Mouse (Mus musculus): ENCODE measurements around the gene Lct. TPM values are rescaled to one million over a fixed set of nuclear protein-coding genes. Genes with fewer than 3 reads are reported as not detected.
"Not testable (repeated sequence)": the region's sequence is repeated elsewhere in the genome, so short reads cannot be mapped to it uniquely, and the experiment has no call there.

Gene Lct
- polyA plus RNA-seq, 1 experiment from 2014 or later: 0.19 TPM

- DNase-seq (ENCODE audit: low spot score): no peak
- no peaks in the 10 kb centered on the region for H3K4me1 ChIP-seq
- H3K9me3 ChIP-seq (replicated peaks): peaks cover 7% of the 10 kb centered on the region; the same call in 1 of the 2 replicates
- no peak overlapping the region for H3K4me3 ChIP-seq
- no peaks in the 10 kb centered on the region for H3K27me3 ChIP-seq (ENCODE audit: low read depth, poor library complexity, severe bottlenecking)
- H3K27ac ChIP-seq (replicated peaks): no peak overlapping the region
- H3K36me3 ChIP-seq: peaks cover 93% of the 10 kb centered on the region
- WGBS: 89% methylated on average over 8 of the region's 8 CpGs
These were observed 43.9 kb downstream of the Lct start for GRCm38 (mm10) chr1:128284157-128284690.

GRCm38 (mm10) chr1:128282924-128283323, 45.2 kb downstream of the Lct start:
- Histone ChIP-seq H3K27ac (replicated peaks) (no peak overlapping the region), H3K9me3 (replicated peaks) (peaks cover 7% of the 10 kb centered on the region; the same call in 1 of the 2 replicates), H3K36me3 (peaks cover 94% of the 10 kb centered on the region), H3K27me3 (ENCODE audit: low read depth, poor library complexity, severe bottlenecking) (no peaks in the 10 kb centered on the region), H3K4me3 (no peak overlapping the region), H3K4me1 (no peaks in the 10 kb centered on the region)
- no peak for DNase-seq (ENCODE audit: low spot score)
- WGBS: 92% methylated on average over 3 of the region's 3 CpGs

GRCm38 (mm10) chr1:128281753-128282152, 46.4 kb downstream of the Lct start:
- WGBS: 94% methylated on average over 3 of the region's 3 CpGs
- Histone ChIP-seq H3K27ac (replicated peaks) (no peak overlapping the region), H3K36me3 (peaks cover 94% of the 10 kb centered on the region), H3K9me3 (replicated peaks) (peaks cover 7% of the 10 kb centered on the region; the same call in 1 of the 2 replicates), H3K4me3 (no peak overlapping the region), H3K4me1 (no peaks in the 10 kb centered on the region), H3K27me3 (ENCODE audit: low read depth, poor library complexity, severe bottlenecking) (no peaks in the 10 kb centered on the region)
- DNase-seq (ENCODE audit: low spot score): no peak

GRCm38 (mm10) chr1:128278563-128278962, 49.6 kb downstream of the Lct start:
- Histone ChIP-seq H3K27me3 (ENCODE audit: low read depth, poor library complexity, severe bottlenecking) (no peaks in the 10 kb centered on the region), H3K4me3 (no peak overlapping the region), H3K27ac (replicated peaks) (no peak overlapping the region), H3K36me3 (peaks cover 96% of the 10 kb centered on the region), H3K4me1 (no peaks in the 10 kb centered on the region), H3K9me3 (replicated peaks) (peaks cover 7% of the 10 kb centered on the region; the same call in 1 of the 2 replicates)
- 94% methylated on average over 3 of the region's 3 CpGs for WGBS
- no peak for DNase-seq (ENCODE audit: low spot score)

- Histone ChIP-seq H3K4me3 (no peak overlapping the region), H3K4me1 (no peaks in the 10 kb centered on the region), H3K27me3 (ENCODE audit: low read depth, poor library complexity, severe bottlenecking) (no peaks in the 10 kb centered on the region), H3K36me3 (peaks cover 98% of the 10 kb centered on the region), H3K9me3 (replicated peaks) (no peaks in the 10 kb centered on the region), H3K27ac (replicated peaks) (no peak overlapping the region)
- DNase-seq (ENCODE audit: low spot score): no peak
- WGBS: 89% methylated on average over 1 of the region's 1 CpGs
These were observed 52.2 kb downstream of the Lct start for GRCm38 (mm10) chr1:128275908-128276307.

GRCm38 (mm10) chr1:128270731-128271130, 57.4 kb downstream of the Lct start:
- H3K4me3 ChIP-seq: no peak overlapping the region
- no peaks in the 10 kb centered on the region for H3K4me1 ChIP-seq
- peaks cover 99% of the 10 kb centered on the region for H3K36me3 ChIP-seq
- DNase-seq (ENCODE audit: low spot score): no peak
- H3K27me3 ChIP-seq (ENCODE audit: low read depth, poor library complexity, severe bottlenecking): no peaks in the 10 kb centered on the region
- 95% methylated on average over 3 of the region's 3 CpGs for WGBS
- no peaks in the 10 kb centered on the region for H3K9me3 ChIP-seq (replicated peaks)
- H3K27ac ChIP-seq (replicated peaks): no peak overlapping the region

GRCm38 (mm10) chr1:128267061-128267460, 61.1 kb downstream of the Lct start:
- peaks cover 98% of the 10 kb centered on the region for H3K36me3 ChIP-seq
- 82% methylated on average over 7 of the region's 7 CpGs for WGBS
- H3K27me3 ChIP-seq (ENCODE audit: low read depth, poor library complexity, severe bottlenecking): not testable (repeated sequence)

GRCm38 (mm10) chr1:128244727-128245355, 83.3 kb downstream of the Lct start:
- 4% methylated on average over 19 of the region's 19 CpGs for WGBS

More at GRCm38 (mm10) chr1:128267061-128267460, 61.1 kb downstream of the Lct start:
- H3K4me3 ChIP-seq; H3K4me1 ChIP-seq; H3K9me3 ChIP-seq (replicated peaks); H3K27ac ChIP-seq (replicated peaks); DNase-seq (ENCODE audit: low spot score): not testable (repeated sequence)

GRCm38 (mm10) chr1:128243996-128244726, 84.0 kb downstream of the Lct start:
- Histone ChIP-seq H3K27me3 (ENCODE audit: low read depth, poor library complexity, severe bottlenecking) (no peaks in the 10 kb centered on the region), H3K36me3 (peaks cover 10% of the 10 kb centered on the region; the same call in 1 of the 2 replicates), H3K27ac (replicated peaks) (peak overlapping the region; percentile 92), H3K4me3 (peak overlapping the region; percentile 70), H3K4me1 (peaks cover 23% of the 10 kb centered on the region), H3K9me3 (replicated peaks) (no peaks in the 10 kb centered on the region)
- peak; percentile 98 for DNase-seq (ENCODE audit: low spot score)
- under 1% methylated on average over 71 of the region's 71 CpGs for WGBS

More at GRCm38 (mm10) chr1:128244727-128245355, 83.3 kb downstream of the Lct start:
- Histone ChIP-seq H3K9me3 (replicated peaks) (no peaks in the 10 kb centered on the region), H3K4me3 (peak overlapping the region; percentile 70), H3K36me3 (peaks cover 8% of the 10 kb centered on the region), H3K27me3 (ENCODE audit: low read depth, poor library complexity, severe bottlenecking) (no peaks in the 10 kb centered on the region), H3K27ac (replicated peaks) (peak overlapping the region; percentile 92), H3K4me1 (peaks cover 23% of the 10 kb centered on the region)
- DNase-seq (ENCODE audit: low spot score): peak; percentile 59

GRCm38 (mm10) chr1:128243627-128243995, 84.5 kb downstream of the Lct start, which contains the start of gene Ubxn4:
Gene Ubxn4 (plus strand): TSS chr1:128243964.
- no peak for DNase-seq (ENCODE audit: low spot score)
- H3K27ac ChIP-seq (replicated peaks): peak within 1 kb of the TSS; percentile 92
- WGBS: 7% methylated on average over 10 of the region's 10 CpGs
- H3K27me3 ChIP-seq (ENCODE audit: low read depth, poor library complexity, severe bottlenecking): no peaks in the 10 kb centered on the region
- H3K4me3 ChIP-seq: peak within 1 kb of the TSS; percentile 70
- H3K4me1 ChIP-seq: peaks cover 23% of the 10 kb centered on the region
- H3K9me3 ChIP-seq (replicated peaks): no peaks in the 10 kb centered on the region
- peaks cover 13% of the 10 kb centered on the region for H3K36me3 ChIP-seq

- Histone ChIP-seq H3K27ac (replicated peaks) (no peak overlapping the region), H3K36me3 (peaks cover 87% of the 10 kb centered on the region), H3K9me3 (replicated peaks) (no peaks in the 10 kb centered on the region), H3K4me1 (no peaks in the 10 kb centered on the region), H3K27me3 (ENCODE audit: low read depth, poor library complexity, severe bottlenecking) (no peaks in the 10 kb centered on the region), H3K4me3 (no peak overlapping the region)
- 97% methylated on average over 4 of the region's 4 CpGs for WGBS
- DNase-seq (ENCODE audit: low spot score): no peak
These were observed 92.9 kb downstream of the Lct start for GRCm38 (mm10) chr1:128235181-128235580.
